ENCODE assay signal across 15 mouse cellular contexts in genomic region chr4:65243245-65243644, GRCm38 (mm10).
DNase-seq lines count a peak whose midpoint lies in the region; ATAC-seq and TF ChIP-seq lines count a peak whose summit lies in the region.
"Had no signal": no experiment of that assay in that cellular context is flagged by ENCODE, and none has a peak within 500 bp of the region (broad histone marks: within the 10 kb centered on the region; RNA-seq: fewer than 3 reads in every experiment).

No protein-coding gene starts in this region.

- no peaks in the 10 kb centered on the region for H3K36me3 ChIP-seq in heart, embryonic 10.5 days
- H3K36me3 ChIP-seq in kidney, postnatal 0 days (ENCODE audit: insufficient read depth, low read length): no peaks in the 10 kb centered on the region
- H3K36me3 ChIP-seq: embryonic facial prominence, embryonic 13.5 days had no signal

- 9% methylated on average over 2 of the region's 2 CpGs for WGBS in heart, embryonic 10.5 days
- WGBS in kidney, postnatal 0 days: 23% methylated on average over 2 of the region's 2 CpGs

- H3K9me3 ChIP-seq in heart, embryonic 10.5 days: no peaks in the 10 kb centered on the region
- H3K9me3 ChIP-seq in kidney, postnatal 0 days (replicated peaks; ENCODE audit: low read length): no peaks in the 10 kb centered on the region
- H3K9me3 ChIP-seq: embryonic facial prominence, embryonic 13.5 days had no signal

- no peak for DNase-seq in heart, embryonic 10.5 days (ENCODE audit: low spot score)
- DNase-seq in heart, postnatal 14 days: no peak
- DNase-seq in kidney, postnatal 0 days (ENCODE audit: low spot score): peak; percentile 45
- DNase-seq in kidney, postnatal 14 days: no peak
- DNase-seq in embryo, embryonic 11 days: peak; percentile 51
- peak; percentile 7 for DNase-seq in testis, postnatal 14 days (ENCODE audit: low spot score)
- DNase-seq in gastrocnemius, postnatal 14 days: no peak
- DNase-seq: B cell, adult 2 months; cerebellum, postnatal 10 days; heart, postnatal 36 days; layer of hippocampus, postnatal 36 days; right cerebral cortex, adult 18-20 months had no signal

- intact Hi-C loops in heart, postnatal 14 days (cut with DNase I): no loop called here
- intact Hi-C loops in gastrocnemius, postnatal 14 days (cut with DNase I; ENCODE audit: low total_unique reads): no loop called here

- peak overlapping the region; percentile 54 for H3K27ac ChIP-seq in heart, embryonic 10.5 days
- no peak overlapping the region for H3K27ac ChIP-seq in kidney, postnatal 0 days
- H3K27ac ChIP-seq: embryonic facial prominence, embryonic 13.5 days had no signal

- 0 out of 2 replicates have a peak, but pooled peaks cover 3% of the 10 kb centered on the region for H3K27me3 ChIP-seq in heart, embryonic 10.5 days (ENCODE audit: insufficient read depth, poor library complexity, severe bottlenecking)
- no peaks in the 10 kb centered on the region for H3K27me3 ChIP-seq in kidney, postnatal 0 days (ENCODE audit: insufficient read depth, low read length)
- H3K27me3 ChIP-seq: embryonic facial prominence, embryonic 13.5 days; megakaryocyte, embryonic 14.5 days had no signal

- no peak overlapping the region for H3K4me3 ChIP-seq in heart, embryonic 10.5 days
- no peak overlapping the region for H3K4me3 ChIP-seq in kidney, postnatal 0 days (replicated peaks; ENCODE audit: low read depth, low read length)
- H3K4me3 ChIP-seq: embryonic facial prominence, embryonic 13.5 days; megakaryocyte, embryonic 14.5 days had no signal

- no peak overlapping the region for H3K4me2 ChIP-seq in kidney, postnatal 0 days (ENCODE audit: low read length)
- H3K4me2 ChIP-seq: embryonic facial prominence, embryonic 13.5 days had no signal

- ATAC-seq in kidney, postnatal 0 days (replicated peaks; ENCODE audit: low FRiP score, low read depth): peak; percentile 75; the same call in 1 of the 2 replicates
- ATAC-seq: inflammation-experienced regulatory T-cells, adult 6 months had no signal

- no peak overlapping the region for H3K9ac ChIP-seq in kidney, postnatal 0 days (ENCODE audit: low read depth, low read length)
- H3K9ac ChIP-seq: embryonic facial prominence, embryonic 13.5 days had no signal

- H3K4me1 ChIP-seq in heart, embryonic 10.5 days: peaks cover 28% of the 10 kb centered on the region
- no peaks in the 10 kb centered on the region; the same call in 1 of the 2 replicates for H3K4me1 ChIP-seq in kidney, postnatal 0 days (replicated peaks; ENCODE audit: insufficient read depth, low read length)
- H3K4me1 ChIP-seq: megakaryocyte, embryonic 14.5 days had no signal

- TF ChIP-seq CTCF in kidney, postnatal 0 days (IDR thresholded peaks at IDR 0.05; ENCODE audit: low read depth): no peak

Comparison
In these comparisons a context has a peak if more than half of its experiments do, and no peak if none do; other contexts are left out.
1. DNase-seq: peak in kidney, postnatal 0 days (single experiment), embryo, embryonic 11 days (single experiment) and testis, postnatal 14 days (single experiment); none in heart, embryonic 10.5 days (single experiment), heart, postnatal 14 days (0 of 2), kidney, postnatal 14 days (single experiment) and gastrocnemius, postnatal 14 days (single experiment).